Mouse (Mus musculus) right cerebral cortex, postnatal 14 days (tissue): ENCODE results near the gene Slc20a1.

ENCODE experiments used
- DNase-seq: peaks from one replicate; pipeline ENCODE4 v3.0.0; 2022

Gene Slc20a1

DNA sequence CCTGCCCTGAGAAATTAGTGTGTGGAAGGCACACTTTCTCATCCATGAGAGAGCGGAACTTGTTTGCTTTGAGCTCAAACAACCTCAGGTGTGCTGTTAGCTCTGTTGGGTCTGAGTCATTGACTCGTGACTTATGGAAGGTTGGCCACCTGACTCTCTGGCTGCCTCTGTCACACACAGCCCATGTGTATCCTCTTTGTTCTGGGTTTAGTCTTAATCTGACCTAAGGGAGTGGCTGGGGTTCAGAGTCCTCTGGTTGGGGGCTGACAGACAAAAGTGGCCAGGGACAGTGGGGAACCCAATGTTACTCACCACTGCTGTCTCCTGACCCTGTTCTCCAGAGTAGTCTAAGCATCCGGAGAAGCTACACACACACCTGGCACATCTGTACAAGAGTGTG lies 59.5 kb downstream of the Slc20a1 start:
- no peak for DNase-seq

DNA sequence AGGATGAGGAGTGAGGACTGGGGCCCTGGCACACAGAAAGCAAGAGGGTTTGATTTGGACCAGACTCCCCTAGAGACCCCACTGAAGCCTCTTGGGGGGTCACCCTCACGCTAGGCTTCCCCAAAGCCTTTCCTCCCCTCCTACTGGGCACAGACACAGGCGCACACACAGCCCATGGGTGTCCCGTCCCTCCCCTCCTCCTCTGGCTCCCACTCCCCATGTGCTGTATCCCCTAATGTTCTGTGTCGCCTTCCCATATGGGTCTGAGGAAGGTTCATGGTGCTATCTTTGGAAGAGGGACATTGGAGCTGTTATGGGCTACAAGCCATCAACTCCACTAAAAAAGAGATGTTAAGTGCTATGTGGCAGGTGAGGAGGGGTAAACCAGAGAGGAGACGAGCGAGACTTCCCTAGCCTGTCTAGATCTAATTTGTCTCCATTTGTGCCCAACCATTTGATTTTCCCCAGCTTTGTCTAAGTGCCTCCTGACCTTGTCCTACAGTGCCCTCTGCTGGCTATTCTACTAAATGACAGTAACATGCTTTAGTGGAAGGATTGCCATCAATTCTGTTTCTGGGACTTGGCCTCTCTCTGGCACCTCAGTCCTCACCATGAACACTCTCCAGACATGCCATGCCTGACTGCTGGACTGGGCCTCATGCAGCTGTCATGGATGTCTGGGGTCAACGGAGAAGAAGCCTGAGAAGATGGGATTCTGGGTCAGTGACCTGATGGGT lies 60.1 kb downstream of the Slc20a1 start:
- DNase-seq: peak; percentile 45

GRCm38 (mm10) chr2:129260646-129261045 lies 62.1 kb downstream of the Slc20a1 start:
- DNase-seq: no peak
